Mouse (Mus musculus): ENCODE results near the gene Castor1.
"Not testable (repeated sequence)": the region's sequence is repeated elsewhere in the genome, so short reads cannot be mapped to it uniquely, and the experiment has no call there.

Castor1 gene

DNA sequence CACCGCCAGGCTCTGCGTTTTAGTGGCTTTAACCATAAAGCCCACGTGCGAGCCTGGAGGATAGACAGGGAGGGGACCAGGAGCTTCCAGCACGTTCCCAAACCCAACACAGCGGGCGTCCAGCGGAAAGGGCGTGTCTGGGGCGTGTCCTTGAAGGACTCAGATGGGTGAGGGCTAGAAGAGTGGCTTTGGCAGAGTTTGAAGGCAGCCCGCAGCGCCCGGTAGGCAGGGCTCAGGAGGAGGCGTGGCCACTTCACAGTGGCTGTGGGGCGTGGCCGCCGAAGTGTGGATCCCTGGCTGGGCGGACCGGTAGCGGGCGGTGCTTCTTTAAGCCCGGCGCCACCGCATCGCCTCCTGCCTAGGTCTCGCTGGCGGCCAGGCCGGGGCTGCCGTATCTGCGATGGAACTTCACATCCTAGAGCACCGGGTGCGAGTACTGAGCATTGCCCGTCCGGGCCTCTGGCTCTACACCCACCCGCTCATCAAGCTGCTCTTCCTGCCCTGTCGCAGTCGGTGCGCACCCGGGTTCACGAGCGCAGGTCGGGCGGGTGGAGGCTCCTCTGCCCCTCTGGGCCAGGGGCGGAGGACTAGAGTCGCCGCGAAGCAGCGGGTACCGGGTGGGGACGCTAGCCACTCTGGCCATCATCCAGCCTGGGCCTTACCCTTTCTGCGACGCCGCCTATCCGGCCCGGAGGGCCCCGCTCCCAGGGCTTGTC lies at the start of gene Castor1:
Castor1 (plus strand) TSS at position 312 of the 716 bp plus-strand sequence.
- DNase-seq (ENCODE audit: low spot score): peak; percentile 88

DNA sequence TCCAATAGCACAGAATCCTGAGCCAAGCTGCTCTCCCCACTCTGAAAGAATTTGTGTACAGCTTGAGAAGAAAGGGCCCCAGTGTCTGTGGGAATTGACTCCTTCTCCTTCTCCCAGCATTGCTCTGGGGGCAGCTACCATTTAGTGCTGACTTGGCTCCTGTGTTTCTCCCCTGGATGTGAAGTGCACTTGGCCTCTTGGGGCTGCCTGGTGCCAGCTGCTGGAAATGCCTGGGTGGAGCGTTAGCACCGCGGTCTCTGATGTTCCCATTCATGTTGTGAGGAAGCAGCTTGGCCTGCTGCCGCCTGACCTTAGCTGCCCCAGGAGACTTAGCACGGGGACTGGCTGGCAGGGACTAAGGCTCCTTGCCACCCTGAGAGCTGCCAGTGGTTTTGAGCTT lies 43.4 kb upstream of the Castor1 start:
- no peak for DNase-seq (ENCODE audit: low spot score)

DNA sequence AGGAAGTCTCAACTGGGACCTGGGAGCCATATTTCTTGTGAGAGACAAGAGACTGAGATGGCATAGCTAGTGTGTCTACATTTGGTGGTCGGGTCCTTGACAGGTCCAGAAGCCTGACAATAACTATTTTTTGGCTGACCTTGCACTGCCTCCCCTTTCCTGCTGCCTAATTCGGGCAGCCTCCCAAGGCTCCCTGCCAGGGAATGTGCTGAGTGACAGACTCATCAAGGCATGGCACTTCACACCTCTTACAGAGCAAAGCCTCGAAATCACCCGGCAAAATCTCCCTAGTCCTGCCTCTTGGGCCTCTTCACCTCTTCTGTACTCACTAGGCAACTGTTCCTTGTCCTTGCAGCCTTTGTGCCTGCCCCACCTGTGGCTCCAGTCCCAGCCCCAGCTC lies 40.3 kb upstream of the Castor1 start:
- no peak for DNase-seq (ENCODE audit: low spot score)

DNA sequence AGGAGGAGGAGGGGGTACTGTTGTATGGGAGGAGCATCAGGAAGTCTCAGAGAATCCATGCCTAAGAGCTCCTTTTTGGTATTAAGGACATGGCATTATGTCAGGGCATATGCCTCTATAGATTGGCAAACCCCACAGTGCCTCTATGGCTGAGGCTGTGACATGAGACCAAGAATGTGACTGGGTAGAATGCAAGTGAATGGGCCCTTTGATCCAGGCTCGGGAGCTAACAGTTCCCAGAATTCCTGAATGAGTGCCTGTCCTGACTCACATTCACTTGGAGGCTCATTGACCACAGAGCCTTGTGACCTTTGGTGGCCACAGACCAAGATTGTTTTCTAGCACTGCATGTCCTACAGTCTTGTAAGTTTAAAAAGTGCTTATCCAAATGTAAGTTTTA lies 36.0 kb upstream of the Castor1 start:
- no peak for DNase-seq (ENCODE audit: low spot score)

DNA sequence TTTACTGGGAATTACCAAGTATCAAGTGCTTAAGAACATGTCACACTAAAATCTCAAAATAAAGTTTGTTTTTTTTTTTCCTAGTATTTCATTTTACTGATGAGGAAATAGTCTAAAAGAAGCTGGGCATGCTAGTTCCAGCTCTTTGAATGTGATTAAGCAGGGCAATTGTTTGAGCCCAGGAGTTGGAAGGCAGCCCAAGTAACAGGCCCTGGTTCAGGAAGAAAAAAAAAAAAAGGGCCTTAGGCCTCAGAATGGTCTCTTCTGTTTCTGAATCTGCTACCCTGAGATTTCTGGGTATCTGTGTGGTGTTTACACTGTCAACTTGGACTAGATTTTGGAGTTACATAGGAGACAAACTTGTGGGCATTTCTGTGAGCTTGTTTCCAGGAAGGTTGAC lies 34.5 kb upstream of the Castor1 start:
- DNase-seq (ENCODE audit: low spot score): no peak

DNA sequence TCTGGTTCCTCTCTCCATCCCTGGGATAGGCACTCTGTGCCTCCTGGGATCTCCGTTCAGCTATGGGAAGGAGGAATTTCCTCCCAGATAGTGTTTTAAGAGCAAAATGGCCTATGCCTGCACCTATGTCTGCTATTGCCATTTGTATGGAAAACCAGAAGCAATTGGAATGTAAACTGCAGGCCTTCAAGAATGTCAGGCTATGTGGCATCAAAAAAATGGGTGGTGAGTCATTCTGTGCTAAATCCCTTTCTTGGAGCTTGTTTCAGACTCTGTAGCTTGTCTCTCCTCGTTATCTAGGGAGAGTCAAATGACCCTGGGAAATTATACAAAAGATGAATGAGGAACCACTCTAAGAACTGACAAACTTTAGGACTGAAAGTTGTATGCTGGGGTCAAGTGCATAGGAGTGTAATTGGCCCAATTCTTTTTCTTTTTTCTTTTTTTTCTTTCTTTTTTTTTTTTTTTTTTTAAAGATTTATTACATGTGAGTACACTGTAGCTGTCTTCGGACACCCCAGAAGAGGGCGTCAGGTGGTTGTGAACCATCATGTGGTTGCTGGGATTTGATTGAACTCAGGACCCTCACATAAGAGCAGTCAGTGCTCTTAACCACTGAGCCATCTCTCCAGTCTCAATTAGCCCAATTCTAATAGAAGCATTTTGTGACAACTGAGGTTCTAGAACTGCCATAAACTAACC lies 33.6 kb upstream of the Castor1 start:
- no peak for DNase-seq (ENCODE audit: low spot score)

DNA sequence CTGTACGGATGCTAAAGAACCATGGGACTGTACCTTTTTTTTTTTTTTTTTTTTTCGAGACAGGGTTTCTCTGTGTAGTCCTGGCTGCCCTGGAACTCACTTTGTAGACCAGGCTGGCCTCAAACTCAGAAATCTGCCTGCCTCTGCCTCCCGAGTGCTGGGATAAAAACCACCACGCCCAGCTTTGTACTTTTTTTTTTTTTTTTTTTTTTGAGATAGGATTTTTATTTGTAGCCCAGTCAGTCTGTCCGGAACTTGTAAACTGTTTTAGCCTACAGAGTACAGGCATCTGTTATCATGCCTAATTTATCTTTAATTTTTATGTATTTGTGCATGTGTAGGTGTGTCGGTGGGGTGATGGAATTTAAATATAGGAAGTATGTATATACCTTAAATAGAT lies 32.5 kb upstream of the Castor1 start:
- not testable (repeated sequence) for DNase-seq (ENCODE audit: low spot score)

DNA sequence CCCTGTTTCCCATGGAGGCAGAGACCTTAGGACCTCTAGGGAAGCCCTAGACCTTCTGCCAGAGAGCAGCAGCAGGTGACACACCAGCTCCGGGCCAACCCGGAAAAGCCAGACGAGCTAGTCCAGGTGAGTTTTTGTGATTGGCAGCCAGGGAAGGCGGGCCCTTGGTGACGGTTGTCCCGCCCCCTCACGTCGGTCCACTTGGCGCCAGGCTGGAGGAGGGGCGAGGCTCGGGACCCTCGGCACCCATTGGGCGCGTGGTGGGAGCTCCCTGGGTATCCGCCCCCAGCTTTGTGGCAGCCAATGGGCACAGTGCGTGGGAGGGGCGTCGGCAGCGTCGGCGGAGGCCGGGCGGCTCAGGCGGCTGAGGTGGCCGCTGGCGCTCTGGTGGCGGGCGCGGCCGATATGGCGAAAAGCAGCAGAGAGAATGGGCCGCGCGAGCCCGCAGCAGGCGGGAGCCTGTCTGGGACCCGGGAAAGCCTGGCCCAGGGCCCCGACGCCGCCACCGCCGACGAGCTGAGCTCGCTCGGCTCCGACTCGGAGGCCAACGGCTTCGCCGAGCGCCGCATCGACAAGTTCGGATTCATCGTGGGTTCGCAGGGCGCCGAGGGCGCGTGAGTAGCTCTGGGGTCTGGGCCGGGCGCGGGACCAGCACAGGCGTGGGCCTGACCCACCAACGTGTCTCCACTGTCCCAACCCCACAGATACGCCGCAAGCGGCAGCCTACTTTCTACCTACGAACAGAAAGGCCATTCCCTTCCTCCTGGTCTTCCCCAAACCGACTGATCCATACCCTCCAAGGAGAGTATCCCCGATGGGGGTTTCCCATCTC lies 31.3 kb upstream of the Castor1 start, which contains the start of gene Tbc1d10a:
Tbc1d10a (plus strand) TSS at position 304 of the 832 bp plus-strand sequence.
- peak; percentile 99 for DNase-seq (ENCODE audit: low spot score)

DNA sequence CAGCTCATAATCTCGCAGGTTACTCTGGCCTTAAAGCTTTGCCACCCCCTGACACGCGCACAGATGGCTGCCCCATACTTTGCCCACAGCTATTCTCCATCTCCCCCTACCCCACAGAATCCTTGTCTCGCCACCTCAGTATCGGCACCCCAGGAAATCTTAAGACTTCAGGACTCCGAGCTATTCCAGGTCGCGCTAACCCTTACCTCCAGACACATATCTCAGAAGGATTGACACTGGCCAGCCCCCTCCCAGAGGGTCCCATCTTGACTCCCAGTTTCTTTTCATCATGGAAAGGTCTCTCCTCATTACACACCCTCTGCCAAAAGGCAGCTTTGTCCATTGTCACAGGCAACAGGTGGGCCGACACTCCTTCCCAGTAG lies 30.7 kb upstream of the Castor1 start:
- DNase-seq (ENCODE audit: low spot score): no peak

DNA sequence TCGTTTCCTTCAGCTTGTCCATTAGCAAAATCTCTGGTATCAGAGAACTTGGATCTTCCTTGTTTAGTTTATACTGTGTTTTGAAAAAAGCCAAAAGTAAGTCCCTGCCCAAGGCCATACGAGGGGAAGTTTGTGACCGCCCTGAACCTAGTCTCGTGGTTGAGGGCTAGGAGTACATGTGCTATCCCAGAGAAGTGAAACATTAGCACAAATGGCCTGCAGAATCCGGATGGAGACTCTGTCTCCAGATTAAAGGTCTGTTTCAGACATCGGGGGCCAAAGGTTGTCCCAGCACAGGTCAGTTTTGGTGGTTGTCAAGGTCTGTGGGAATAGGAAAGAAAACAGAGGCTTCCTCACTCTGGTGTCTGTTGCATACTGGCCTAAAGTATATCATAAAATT lies 28.8 kb upstream of the Castor1 start:
- DNase-seq (ENCODE audit: low spot score): no peak

DNA sequence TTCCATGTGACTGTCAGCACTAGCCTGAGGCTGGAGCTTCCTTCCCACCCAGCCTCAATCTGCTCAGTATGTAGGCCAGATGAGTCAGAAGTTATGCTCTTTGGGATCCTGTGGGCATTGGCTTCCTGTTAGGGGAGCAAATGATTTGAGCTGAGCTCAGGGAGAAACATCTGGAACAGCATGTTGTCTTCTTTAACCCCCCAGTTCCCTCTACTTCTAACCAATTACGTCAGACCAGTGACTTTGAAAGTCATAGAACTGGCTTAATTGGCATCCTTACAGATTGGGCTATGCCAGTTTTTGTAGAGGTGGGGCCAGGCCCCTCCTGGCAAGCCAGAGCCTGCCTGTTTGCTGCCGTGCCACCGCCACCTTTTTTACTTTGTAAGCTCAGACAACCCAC lies 27.3 kb upstream of the Castor1 start:
- DNase-seq (ENCODE audit: low spot score): no peak

DNA sequence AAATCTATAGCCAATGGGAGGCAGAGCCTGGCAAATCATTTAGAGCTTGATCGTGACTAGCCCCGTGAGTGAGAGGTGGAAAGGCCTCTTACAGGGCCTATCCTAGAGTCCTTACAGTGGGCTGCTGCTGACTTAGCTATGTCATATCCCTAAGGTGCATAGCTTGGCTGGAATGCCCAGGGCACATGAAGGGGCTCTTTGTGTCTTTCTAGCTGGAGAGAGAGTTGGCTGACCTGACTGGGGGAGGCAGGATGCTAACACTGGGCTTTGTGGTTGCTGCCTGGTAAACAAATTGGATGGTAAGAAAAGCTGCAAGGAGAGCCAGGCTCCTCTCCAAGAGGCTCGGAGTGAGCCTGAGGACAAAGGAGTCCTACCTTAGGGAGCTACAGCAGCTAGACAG lies 25.3 kb upstream of the Castor1 start:
- DNase-seq (ENCODE audit: low spot score): no peak

DNA sequence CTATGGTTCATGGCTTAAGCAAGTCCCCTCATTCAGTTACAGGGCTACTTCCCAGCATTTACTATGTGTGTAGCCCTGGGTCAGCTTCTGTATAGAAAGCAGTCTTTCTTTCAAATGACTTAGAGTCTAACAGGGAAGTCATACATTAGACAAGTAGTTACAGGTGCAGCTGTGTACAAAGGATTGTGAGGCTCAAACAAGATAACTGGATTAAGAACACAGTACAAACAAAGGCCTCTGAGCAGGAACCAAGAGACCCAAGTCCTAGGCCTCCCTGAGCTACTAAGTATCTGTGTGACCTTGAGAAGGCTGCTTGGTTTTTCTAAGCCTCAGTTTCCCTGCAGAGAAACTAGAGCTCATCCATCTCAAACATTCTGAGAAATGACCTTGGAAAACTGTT lies 24.6 kb upstream of the Castor1 start:
- no peak for DNase-seq (ENCODE audit: low spot score)

DNA sequence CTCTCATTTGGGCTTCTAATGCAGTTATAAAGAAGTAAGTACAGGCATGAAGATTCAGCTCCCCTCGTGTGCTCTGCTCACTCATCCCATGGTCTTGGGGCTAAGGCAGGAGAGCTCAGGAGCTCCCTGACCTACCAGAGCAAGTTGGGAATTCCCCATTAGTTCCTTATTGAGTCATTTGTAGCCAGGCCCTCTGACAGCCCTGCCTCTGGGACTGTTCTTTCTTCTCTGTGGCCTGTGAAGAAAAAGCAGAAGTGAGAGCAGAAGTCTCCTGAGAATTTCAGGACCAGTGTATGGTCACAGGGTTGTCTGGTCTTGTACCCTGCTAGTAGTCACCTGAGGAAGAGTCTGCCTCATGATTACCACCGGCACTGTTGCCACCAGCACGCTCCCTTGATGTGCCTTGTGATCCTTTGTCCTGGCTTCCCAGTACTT lies 22.4 kb upstream of the Castor1 start:
- no peak for DNase-seq (ENCODE audit: low spot score)

DNA sequence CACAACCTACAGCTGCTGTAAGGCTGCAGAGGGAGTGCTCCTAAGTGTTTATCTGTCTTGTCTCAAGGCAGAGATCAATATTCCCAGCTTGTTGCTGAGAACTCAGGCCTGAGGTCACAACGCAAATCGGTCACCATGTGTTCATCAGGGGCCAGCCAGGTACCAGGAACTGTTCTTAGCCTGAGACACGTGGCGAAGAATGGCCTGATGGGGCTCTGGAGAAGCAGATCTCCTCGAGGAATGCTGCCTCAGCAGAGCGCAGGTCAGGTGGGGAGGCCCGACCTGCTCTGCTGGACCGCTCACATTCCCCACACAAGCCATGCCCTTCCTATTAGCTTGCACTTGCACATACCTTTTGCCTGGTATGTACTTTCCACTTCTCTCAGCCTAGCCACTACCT lies 21.4 kb upstream of the Castor1 start:
- DNase-seq (ENCODE audit: low spot score): no peak

DNA sequence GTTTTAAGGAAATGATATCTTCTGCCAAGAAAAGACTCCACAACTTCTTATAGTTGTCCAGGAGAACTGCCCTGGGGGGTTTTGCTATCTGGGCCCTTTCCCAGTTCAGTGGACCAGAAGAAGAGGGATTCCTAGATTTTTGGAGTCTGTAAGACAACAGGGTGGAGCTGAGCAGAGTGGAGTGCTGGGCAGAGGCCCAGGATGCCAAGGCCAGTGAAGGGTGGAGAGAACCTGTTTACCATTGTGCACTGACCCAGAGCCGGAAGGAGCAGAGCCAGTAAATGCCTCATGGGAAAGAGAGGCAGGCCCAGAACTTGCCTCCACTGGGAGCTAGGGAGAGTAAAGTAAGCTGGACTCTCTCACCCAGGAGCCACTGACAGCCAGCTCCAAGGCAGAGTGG lies 20.3 kb upstream of the Castor1 start:
- no peak for DNase-seq (ENCODE audit: low spot score)

DNA sequence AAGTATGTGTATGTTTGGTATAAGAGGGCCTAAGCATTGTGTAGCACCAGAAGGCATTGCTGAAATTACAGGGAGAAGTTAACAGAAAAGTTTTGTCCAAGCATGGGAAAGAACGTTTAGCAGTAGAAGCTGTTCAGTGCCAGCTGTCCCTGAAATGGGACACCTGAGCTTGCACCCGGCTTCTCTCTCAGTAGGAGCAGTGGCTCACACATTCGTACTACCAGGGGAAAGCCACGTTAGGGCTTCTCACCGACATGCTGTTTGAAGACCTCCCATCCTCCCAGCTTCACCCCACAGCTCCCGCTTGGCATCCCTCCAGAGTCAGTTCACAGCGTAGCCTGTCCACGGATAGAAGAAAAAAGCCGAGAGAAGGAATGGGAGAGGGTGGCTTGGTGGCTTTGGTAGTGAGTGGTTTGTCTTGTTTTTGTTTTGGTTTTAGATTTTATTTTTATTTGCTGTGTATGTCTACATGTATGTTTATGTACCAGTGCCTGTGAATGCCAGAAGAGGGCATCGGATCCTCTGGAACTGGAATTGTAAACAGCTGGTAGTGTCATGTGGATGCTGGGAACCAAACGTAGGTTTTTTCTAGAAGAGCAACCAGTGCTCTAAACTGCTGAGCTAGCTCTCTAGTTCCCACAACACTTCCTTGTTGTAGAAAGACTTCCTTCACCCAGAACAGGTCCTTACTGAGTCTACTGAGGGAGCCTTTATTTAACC lies 15.9 kb upstream of the Castor1 start:
- no peak for DNase-seq (ENCODE audit: low spot score)

DNA sequence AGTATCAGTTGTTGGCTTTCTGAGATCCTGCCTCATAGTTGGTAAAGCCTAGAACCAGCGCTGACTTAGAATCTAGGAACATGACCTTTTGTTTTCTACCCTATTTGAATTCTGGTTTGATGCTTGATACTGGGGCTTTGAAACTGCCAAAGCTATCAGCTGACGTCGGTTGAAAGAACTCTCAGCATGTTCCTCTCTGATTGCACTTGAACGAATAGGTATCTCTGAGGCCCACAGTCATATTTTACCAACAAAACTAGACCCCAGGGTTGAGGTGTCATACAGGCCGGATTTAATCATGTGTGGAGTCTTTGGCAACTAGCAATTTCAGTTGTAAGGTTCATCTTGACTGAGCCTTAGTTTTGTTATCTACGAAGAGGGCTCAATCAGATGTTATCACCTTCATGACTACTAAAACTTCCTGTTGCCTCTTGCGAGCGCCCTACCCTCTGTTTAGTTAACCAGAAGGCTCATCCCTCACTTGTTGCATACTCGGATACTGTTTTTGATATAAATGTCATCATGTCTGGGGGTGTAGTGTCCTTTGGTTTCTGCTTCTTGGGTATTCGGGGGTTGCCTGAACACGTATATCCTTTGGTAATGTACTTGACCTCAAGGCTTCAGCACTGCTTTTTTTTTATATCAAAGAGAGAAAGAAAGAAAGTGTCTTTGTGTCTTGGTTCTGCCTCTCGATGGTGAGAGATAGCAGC lies 14.9 kb upstream of the Castor1 start:
- DNase-seq (ENCODE audit: low spot score): peak; percentile 71

DNA sequence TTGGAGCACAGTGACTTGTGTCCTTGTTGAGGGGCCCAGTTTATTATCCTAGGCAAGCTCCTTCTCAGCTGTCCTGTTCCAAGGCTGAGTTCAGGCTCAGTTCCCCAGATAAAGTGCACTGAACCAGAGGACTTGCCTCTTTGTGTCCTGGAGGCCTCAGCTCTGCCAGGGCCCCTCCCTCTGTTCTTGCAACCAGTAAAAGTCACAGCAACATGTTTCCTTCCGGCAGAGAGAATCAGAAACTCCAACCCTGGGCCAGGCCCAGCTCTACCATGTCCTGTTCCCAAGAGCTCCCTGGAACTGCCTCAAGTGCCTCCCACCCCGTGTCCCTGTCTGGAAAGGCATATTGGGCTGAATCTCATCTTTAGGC lies 14.3 kb upstream of the Castor1 start:
- DNase-seq (ENCODE audit: low spot score): peak; percentile 71

DNA sequence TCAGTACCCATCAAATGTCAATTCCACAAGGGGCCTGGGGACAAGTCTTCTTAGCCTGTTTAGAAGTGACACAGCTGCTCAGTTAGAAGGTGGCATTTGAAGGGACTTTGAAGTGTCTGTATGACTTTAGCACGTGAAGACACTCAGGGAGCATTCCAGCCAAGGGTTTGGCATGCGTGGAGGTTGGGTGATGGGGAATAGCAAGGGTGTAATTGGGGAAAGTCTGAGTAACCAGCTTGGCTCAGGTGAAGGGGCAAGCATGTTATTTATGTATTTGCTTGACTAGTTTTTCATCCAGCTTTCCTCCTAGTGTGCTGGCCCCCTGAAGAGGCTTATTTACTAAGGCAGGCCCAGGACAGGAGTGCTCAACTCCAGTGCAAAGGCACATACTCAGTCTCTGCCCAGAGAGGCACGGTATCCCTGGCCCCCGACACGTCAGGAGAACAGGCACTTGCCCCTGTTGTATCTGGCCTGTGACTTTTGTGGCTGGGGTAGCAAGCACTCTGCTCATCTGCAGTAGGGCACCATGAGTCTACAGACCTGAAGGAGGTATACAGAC lies 12.8 kb upstream of the Castor1 start:
- DNase-seq (ENCODE audit: low spot score): no peak

DNA sequence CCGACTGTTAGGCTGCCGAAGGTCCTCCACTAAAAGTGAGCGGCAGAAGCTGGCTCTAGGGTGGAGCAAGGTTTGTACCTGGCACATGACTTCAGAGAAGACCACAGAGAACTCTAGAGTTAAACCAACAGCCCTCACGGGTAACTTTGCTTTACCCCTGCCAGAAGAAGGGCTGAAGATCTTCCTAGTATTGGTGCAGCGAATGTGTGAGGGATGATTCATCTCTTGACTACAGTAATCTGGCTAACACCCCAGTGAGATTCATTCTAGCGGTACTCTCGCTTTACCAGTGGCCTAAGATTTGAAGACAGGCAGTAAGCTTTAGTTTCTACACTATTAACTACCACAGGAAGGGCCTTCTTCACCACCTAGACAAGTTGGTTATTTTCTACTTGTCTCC lies 12.1 kb upstream of the Castor1 start:
- DNase-seq (ENCODE audit: low spot score): peak; percentile 45

Data from T-cell, adult 2 months (primary cell).